Mouse (Mus musculus): ENCODE results near the gene Spc25. TPM values are rescaled to one million over a fixed set of nuclear protein-coding genes. Genes with fewer than 3 reads are reported as not detected.

Spc25 gene
- total RNA-seq (2014; fragmentation: Nextera tagmentation) (21.8 and 58.1 TPM in 2 replicates), total RNA-seq (2017) (69.4 and 89.1 TPM in 2 replicates)

DNA sequence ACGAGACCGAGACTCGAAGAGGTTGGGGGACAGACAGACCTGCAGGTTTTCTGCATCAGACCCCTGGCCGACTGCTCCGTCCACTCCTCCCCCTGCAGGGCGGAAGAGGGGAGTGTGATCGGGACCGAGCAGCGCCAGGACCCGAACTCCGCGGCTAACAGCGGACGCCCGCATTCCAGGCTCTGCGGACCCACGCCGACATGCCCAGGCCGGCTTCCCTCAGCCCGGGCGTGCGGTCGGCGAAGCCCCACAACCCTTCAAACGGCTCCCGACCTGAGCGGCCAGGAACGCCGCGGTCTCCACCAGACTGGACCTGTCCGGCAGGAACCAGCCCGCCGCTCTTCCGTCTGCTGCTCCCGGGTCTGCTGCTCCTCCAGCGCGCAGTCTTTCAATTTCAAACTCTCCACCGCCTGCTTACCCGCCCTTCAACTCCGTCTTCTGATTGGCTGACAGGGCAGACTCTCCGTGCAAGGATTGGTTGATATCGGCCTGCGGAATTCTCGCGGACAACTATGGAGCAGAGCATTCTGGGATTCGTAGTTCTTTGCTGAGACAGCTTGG lies at the start of gene Spc25:
Spc25 (minus strand) TSS at position 404 of the 561 bp plus-strand sequence.
- peak; percentile 99 for ATAC-seq (replicated peaks; ENCODE audit: poor library complexity, severe bottlenecking)

DNA sequence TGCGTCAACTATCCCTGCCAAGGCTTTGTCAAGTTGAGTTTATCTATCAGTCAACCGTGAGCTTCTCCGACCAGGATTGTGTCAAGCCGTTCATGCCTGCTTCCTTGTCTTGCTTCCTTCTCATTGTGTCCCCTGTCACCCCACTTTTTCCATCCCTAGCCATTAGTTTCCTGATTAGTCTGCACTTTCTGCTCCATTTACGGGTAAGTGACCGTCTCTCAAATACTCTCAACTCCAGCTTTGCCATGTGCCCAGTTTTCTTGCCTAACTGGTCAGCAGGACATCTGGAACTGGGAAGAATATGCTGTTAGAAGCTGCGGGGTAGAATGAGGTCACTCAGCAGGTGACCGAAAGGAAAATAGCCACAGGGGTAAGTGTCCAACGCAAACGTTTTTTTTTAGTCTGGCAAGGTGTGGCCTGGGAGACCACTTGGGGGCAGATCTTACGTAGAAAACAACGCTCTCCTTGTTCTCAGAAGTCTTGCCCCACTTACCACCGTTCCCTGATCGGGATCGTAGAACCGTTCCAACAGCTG lies 42.3 kb upstream of the Spc25 start:
- ATAC-seq (replicated peaks; ENCODE audit: poor library complexity, severe bottlenecking), result no peak

DNA sequence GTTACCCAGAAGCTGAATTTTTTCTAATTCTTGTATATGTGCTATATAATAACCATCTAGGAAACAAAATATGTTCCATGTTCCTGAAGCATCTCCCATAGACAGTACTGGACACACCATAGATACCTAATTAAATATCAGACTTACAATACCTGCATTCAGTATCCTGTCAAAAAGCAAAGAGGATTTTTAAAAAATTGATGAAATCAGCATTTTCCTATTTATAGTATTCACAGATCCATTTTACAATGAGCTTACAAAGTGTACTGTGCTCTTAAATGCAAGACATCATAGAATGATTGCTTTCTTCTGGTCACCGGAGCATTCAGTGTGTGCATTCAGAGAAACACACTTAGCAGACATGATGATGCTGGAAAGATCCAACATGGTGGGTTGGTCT lies 41.1 kb upstream of the Spc25 start:
- no peak for ATAC-seq (replicated peaks; ENCODE audit: poor library complexity, severe bottlenecking)

DNA sequence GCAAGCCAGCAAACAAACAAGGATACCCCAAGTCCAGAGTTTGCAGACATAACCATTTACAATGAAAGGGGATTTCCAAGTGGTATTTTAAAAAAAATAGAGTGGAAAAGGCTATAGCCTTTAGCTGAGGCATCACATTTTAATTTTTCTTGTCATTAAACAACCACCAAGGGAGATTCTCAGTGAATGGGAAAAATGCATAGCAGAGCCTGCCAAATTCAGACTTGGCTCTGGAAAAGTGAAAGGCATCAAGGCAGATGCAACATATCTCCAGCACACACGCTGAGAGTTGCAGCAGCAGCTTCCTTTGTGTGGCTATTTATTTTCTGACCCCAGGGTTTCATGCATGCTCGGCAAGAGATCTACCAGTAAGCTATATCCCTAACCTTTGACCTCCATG lies 38.9 kb upstream of the Spc25 start:
- no peak for ATAC-seq (replicated peaks; ENCODE audit: poor library complexity, severe bottlenecking)

DNA sequence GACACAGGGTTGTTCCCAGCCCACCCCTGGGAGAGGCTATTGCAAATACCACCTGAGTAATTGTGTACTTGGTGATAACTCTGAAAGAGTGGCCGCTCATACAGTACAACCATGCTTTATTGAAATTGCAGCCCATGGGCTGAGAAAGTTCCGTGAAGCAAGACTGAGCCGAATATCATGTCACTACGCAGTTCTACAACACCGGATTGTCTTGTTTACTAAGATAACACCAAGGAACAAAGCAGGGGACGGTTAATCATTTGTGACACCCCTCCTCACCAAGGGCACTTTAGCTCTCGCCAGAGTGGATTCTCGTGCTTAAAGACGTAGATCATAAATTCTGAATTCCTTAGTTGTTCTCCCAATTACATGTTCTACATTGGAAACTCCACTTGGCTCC lies 33.3 kb upstream of the Spc25 start:
- ATAC-seq (replicated peaks; ENCODE audit: poor library complexity, severe bottlenecking), result no peak

DNA sequence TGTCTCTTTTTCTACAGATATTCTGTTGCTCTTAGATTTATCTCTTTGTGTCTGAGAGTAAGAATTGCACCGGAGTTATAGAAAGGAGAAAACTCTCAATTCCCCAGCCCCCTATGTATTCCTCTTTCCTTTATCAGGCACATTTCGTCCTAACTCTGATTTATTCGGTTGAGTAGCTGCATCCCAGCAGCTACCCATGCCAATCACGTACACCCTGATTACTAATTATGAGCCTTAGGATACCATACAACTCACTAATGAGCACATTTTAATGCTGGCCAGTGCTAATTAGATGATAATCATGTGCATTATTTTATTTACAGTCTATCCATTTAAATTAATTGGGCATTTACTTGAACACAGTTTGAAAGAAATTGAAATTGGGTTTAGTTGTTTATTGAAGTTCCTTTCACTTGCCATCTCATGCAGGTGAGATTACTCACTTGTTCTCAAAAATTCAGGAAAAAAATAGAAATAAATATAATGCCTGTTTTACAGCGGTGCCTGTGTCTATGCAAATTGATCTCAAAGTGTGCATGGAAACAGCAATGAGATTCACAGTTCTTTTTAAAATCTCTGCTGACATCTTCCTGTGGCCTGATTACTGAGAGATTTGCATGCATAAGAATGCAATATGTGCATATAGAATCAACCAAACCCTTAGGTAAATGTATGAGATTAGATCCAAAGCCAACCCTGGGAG lies 29.1 kb upstream of the Spc25 start:
- no peak for ATAC-seq (replicated peaks; ENCODE audit: poor library complexity, severe bottlenecking)

DNA sequence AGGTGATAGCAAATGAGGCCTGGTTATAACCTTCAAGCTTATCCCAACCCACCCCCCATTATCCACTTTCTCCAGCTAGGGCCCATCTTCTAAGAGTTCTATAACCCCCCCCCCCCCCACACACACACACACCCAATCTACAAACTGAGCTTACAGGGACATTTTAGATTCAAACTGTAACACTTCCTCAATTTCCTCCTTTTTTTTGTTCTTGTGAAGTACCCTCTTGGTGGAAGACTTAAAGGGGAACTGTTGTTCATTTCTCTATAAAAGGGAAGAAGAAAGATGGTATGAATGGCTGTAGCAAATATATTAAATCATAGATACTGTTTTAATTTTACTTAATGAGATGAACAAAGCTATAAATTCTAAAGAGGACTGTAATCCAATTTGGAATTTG lies 26.1 kb upstream of the Spc25 start:
- ATAC-seq (replicated peaks; ENCODE audit: poor library complexity, severe bottlenecking), result peak; percentile 68

DNA sequence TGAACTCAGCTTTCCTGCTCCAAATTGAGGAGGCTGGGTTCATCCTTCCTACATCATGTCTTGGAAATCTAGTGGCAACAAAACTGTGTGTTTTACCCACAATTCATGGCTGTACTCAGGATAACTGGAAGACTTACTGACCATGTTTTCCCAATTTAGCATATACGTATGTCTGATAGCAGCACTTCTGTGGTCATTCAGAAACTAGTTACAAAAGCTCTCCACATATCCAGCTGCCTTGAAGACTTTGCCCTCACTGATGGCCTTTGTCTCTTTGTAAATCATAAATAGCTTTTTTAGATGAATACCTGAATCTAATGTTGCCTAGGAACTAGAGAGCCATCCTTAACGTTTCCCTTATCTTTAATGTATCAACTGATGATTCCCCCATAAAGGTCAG lies 24.1 kb upstream of the Spc25 start:
- no peak for ATAC-seq (replicated peaks; ENCODE audit: poor library complexity, severe bottlenecking)

DNA sequence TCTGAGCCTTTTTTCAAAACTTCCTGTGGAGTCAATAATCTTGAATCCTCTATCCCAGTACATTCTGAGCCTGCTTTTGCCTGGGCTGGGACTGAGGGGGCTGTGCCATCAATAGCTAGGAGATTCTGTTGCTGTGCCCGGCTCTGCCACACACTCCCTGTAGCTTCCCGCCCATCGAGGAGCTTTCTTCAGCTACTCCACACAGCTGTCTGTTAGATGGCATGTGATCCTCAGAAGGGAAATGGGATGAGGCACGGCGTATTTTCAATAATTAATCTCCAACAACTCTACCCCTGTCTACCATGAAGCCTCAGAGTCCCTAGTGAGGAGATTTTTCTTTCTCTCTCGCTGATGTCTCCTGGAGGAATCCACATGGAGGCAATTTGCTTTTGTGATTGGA lies 22.6 kb upstream of the Spc25 start:
- no peak for ATAC-seq (replicated peaks; ENCODE audit: poor library complexity, severe bottlenecking)

DNA sequence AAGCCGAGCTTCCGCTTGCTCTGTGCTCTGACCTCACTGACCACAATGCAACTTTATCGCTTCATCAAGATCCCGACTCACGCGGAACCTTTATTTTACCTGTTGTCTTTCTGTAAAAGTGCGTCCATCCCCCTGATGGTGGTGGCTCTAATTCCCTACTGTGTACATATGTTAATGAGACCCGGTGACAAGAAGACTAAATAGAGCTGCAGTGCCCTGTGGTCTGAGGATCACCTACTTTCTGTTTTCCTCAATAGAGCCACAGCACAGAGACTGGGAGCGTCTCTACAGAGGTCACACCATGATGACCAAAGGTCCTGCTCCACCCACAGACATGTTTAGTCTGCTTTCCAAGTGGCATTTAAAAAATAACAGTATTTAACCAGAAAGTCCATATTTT lies 20.9 kb upstream of the Spc25 start:
- ATAC-seq (replicated peaks; ENCODE audit: poor library complexity, severe bottlenecking), result no peak

DNA sequence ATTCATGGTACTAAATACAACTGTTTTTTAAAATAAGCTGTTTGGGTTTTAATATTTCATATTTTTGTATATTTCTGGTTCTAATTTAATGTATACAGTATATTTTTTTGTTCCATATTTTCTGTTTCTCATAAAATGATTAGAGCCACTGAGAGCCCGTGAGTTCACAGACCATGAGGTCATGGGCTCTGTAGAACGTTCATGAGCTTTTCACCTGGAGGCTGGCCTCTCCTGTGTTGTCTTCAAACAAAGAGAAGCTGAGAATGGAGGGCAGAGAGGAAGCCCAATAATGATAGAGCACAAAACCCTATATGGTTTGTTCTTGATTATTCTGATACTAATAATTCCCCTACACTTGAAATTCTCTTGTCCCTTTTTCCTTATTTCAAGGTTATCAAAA lies 18.7 kb upstream of the Spc25 start:
- no peak for ATAC-seq (replicated peaks; ENCODE audit: poor library complexity, severe bottlenecking)

DNA sequence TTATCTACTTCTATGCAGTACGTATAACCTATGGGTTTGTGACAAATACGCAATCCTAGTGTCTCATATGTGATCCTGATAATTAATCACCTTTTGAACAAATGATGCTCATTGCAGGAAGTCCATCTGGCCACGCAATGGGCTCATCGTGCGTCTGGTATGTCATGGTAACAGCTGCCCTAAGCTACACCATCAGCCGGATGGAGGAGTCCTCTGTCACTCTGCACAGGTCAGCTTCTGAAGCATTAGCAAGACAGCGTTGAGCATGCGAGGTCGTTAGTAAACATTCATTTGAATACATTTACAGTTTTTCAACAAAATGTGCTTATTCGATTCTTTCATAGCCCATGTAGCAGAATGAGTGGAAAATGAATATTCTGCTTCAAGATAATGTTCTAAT lies 16.8 kb upstream of the Spc25 start:
- ATAC-seq (replicated peaks; ENCODE audit: poor library complexity, severe bottlenecking), result no peak

DNA sequence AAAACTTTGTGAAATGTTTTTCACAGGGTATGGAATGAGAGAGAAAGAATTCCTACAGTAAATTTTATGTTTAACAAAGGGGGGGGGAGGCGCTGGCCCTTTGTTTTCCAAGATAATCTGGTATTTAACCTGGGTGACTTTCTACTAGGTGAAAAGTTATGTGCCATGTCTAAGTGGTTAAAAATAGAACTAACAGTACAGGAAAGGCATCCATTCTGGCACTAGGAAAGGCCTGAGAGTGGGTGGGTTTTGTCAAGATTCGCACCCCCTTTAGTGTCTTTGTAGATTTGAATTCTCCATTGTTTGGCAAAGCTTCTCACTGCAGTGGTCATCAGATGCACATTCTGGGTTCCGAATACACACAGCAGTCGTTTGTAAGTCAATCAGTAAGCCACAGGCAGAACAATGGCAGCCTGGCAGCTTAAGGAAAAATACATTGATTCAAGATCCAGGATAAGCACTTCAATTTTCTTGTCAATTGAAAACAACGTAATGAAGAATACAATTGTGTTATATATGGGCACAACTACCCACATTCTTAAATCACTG lies 15.9 kb upstream of the Spc25 start:
- ATAC-seq (replicated peaks; ENCODE audit: poor library complexity, severe bottlenecking), result no peak

DNA sequence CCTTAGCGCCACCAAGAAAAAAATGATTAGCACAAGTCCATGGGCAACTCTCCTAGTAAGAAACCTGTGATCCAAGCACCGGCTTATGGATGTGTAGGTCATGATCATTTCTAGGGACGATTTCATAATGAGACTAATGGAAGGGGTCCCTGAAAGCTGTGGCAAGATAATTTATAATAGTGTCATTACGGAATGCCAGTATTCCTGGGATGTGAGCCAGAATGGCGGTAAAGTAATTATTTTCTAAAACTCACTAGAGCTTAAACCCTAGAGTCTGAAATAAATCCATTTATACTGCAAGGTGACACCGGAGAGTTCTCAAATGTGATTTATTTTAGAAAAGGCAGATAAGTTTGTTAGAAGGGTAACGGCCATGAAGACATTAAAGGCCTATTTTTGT lies 9.2 kb upstream of the Spc25 start:
- ATAC-seq (replicated peaks; ENCODE audit: poor library complexity, severe bottlenecking), result no peak

DNA sequence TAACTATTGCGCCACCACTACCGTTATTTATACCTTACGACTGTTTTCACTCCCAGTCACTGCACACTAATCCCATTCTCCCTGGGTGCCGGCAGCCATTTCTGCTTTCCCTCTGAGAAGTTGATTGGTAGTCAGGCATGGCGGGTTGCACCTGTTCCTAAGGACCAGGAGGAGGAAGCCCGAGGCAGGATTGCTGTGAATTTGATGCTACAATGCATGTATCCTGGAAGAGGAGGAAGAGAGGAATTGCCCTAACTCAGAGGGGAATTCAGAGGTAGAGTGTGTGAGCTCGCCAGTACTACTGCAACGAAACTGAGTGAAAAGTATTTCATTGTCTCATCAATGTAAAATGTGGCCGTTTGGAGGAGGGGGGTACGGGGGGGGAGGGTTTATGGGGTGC lies 6.7 kb upstream of the Spc25 start:
- ATAC-seq (replicated peaks; ENCODE audit: poor library complexity, severe bottlenecking), result no peak

DNA sequence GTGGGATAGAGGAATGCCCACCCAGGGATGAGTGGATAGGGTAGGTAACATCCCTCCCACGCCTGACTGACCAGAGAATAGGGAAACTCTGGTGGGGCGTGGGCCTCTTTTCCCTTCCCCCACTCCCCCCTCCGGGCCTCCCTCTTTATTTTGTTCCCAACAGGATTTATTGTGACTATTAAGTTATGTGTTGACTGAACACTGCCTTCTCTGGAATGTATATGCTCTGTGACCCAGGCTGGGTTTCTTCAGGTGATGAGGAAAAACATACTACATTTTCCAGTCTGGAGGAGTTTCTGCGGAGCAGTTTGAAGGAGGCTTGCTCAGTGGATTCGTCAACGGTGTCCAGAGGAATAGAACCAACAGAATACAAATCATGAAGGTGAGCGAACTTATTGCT lies 4.8 kb upstream of the Spc25 start, which contains the start of gene G6pc2:
G6pc2 (plus strand) TSS at position 301 of the 400 bp plus-strand sequence.
- no peak for ATAC-seq (replicated peaks; ENCODE audit: poor library complexity, severe bottlenecking)

DNA sequence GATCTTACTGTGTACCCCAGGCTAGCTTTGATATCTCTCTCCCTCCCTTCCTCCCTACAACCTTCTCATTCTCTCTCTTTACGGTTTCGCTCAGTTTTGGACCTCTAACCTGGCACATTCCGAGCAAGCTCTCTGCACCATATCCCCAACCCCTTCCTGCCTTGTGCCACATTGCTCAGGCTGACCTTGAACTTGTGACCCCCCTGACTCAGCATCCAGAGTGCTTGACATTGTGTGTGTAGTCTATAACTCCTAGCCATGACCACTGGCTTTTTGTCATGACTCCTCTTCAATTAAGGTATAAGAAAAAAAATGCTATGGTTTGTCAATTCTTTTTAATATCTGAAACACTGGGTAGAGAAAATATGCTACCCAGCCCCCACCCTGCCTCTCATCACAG lies 3.7 kb upstream of the Spc25 start:
- ATAC-seq (replicated peaks; ENCODE audit: poor library complexity, severe bottlenecking), result no peak

DNA sequence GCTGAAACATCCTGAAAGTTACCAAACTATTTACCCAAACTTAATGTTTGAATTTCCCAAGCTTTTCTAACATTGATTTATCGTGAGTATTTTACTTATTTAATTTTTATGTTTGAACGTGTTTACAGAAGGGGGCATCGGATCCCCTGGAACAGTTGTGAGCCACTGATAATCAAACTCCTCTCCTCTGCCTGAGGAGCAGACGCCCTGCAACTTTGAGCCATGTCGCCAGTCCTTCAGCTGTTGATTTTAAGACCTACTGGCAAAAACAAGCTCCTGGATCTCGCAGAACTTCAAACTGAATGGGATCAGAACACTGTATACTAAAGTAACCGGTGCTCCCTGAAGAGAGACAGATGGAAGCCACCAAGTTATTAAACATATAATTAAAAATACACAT lies 529 bp upstream of the Spc25 start:
- no peak for ATAC-seq (replicated peaks; ENCODE audit: poor library complexity, severe bottlenecking)

DNA sequence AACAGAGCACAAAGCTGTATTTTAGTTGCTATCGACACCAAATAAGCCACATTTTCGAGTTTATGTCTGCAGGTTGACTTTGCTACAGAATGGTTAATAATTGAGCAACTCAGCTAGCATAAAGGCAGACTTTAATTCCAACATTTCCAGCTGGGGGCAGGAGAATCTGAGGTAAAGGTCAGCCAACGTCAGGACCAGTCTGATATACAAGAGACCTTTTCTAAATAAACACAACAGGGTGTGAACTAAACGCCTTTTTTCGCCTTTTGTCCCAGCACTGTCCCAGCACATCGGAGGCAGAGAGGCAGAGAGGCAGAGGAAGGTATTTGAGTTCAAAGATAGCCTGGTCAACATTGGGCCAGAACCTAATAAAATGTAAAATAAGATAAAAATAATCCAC lies 809 bp downstream of the Spc25 start:
- ATAC-seq (replicated peaks; ENCODE audit: poor library complexity, severe bottlenecking), result no peak

DNA sequence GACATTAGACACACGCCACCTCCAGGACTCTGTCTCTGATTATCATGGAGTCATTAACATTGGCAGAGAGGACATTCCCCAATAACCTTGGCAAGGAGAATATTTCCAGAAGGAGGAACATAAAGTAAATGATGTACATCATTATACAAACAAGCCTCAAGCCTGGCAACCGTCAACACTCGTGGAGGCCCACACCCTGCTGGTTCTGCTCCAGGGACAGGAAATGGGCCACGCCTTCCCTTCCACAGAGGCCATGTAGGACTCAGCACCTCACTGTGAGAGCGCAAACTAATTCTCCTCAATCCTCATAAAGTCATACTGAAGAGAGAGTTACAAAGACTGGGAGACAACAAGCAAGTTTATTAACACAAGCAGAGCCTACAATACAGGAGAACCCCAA lies 12.4 kb downstream of the Spc25 start:
- ATAC-seq (replicated peaks; ENCODE audit: poor library complexity, severe bottlenecking), result no peak

DNA sequence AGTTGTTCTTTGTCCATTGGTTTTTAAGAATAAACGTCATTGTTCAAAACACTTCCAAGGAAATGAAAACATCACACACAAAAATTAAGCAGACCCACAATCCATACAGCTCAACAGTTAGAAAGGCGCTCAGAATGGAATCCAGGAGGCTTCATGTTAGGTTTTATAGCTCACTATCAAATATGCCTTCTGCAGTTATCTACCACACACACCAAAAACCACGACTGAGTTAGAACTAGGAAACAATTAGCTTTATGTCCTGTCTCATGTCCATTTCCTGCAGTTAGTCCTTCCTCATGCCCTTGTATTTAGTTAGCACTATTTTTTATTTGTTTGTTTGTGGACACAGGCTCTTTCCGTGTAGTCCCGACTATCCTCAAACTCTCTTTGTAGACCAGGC lies 14.9 kb downstream of the Spc25 start:
- ATAC-seq (replicated peaks; ENCODE audit: poor library complexity, severe bottlenecking), result no peak

DNA sequence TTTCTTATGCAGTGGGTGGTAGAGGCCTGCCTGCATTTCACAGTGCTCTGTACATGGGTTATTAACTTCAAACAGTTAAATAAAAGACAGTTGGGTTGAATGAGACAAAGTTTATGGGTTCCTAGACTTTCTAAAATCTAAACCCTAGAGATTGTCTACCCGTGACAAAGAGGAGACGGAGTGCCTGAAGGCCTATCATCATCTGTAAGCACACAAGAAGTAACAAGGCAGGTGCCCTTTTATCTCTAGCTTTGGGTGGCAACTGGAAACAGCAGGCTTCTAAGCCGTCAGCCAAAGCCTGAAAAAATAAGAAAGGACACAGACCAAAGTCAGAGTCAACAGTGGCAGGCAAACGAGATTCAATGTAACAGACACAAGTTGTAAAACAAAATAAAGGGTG lies 16.8 kb downstream of the Spc25 start:
- ATAC-seq (replicated peaks; ENCODE audit: poor library complexity, severe bottlenecking), result no peak
